Mouse (Mus musculus) ES-Bruce4 (cell line): ENCODE data around the gene Ache.

Experiments used
- CTCF ChIP-seq: IDR thresholded peaks from one replicate; pipeline ENCODE4 v1.8.1; 2011; ENCODE audit warnings: low read depth, low read length
- POLR2A ChIP-seq: IDR thresholded peaks from one replicate; pipeline ENCODE4 v1.8.1; 2011; ENCODE audit warnings: low read length; ENCODE audit not compliant: insufficient read depth

DNA sequence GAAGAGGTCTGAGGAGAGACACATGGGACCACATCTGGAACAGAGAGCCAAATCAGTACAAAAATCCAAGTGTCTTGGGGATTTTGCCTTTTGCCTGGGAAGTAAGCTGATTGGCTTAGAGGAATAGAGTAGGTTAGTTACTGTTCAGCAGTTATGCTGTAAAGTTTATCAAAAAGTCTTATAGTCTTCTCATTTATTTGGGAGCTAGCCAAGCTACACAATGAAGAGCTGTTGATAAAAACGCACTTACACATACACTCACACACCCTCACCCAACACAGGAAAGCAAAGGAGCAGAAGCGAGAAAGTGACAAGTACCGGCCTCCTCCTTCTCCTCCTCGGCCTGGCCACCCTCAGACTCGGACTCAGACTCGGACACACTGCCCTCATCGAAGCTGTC is 11.9 kb downstream of the Ache start:
- TF ChIP-seq POLR2A (no peak), CTCF (no peak)
